Mouse (Mus musculus): ENCODE results near the gene Prpf38b.

- TF ChIP-seq CTCF (IDR thresholded peaks at IDR 0.05; ENCODE audit: insufficient read depth, low read length) (no peak), POLR2A (IDR thresholded peaks at IDR 0.05; ENCODE audit: borderline replicate concordance, extremely low read depth, low read depth, low read length) (no peak)
Measured at GRCm38 (mm10) chr3:108879129-108879528, 32.4 kb downstream of the Prpf38b start.
